Mouse (Mus musculus) brain, embryonic 18.5 days (tissue): ENCODE measurements around the gene Wdr48.

ENCODE experiments used
- DNase-seq: peaks from one replicate; pipeline ENCODE4 v3.0.0-alpha.2; 2012; ENCODE audit warnings: low read depth, low spot score

Gene Wdr48

GRCm38 (mm10) chr9:119970221-119970620 is 75.5 kb downstream of the Wdr48 start:
- no peak for DNase-seq

- DNase-seq: peak; percentile 51
Measured at GRCm38 (mm10) chr9:119970763-119971656, 76.3 kb downstream of the Wdr48 start.

- DNase-seq: no peak
Measured at GRCm38 (mm10) chr9:119972166-119972565, 77.5 kb downstream of the Wdr48 start.

GRCm38 (mm10) chr9:119972582-119972981 is 77.9 kb downstream of the Wdr48 start:
- no peak for DNase-seq

GRCm38 (mm10) chr9:119973281-119973680 is 78.6 kb downstream of the Wdr48 start:
- no peak for DNase-seq

GRCm38 (mm10) chr9:119973869-119974520 is 79.3 kb downstream of the Wdr48 start:
- DNase-seq: no peak

GRCm38 (mm10) chr9:119974609-119975008 is 79.9 kb downstream of the Wdr48 start:
- DNase-seq: no peak

- DNase-seq: no peak
Measured at GRCm38 (mm10) chr9:119975286-119975685, 80.6 kb downstream of the Wdr48 start.
